Mouse (Mus musculus) hindbrain, embryonic 16.5 days (tissue): ENCODE measurements around the gene Smoc1. TPM values are rescaled to one million over a fixed set of nuclear protein-coding genes. Genes with fewer than 3 reads are reported as not detected.

Source experiments
- ATAC-seq: fragments of 200-750 bp; cut with Nextera tagmentation; 2 replicates; pipeline ENCODE4 v1.8.0; 2017; ENCODE audit warnings: moderate TSS enrichment, moderate library complexity
- H3K27ac ChIP-seq: fragments of 300-500 bp; sonication (generic); 2 replicates; pipeline ENCODE4 v1.5.1; 2014; ENCODE audit warnings: low read depth, mild to moderate bottlenecking, control low read depth, low read length, moderate library complexity
- H3K27me3 ChIP-seq: fragments of 300-500 bp; sonication (generic); replicated peaks from 2 replicates; pipeline ENCODE4 v1.6.1; 2014; ENCODE audit warnings: low read length; ENCODE audit not compliant: control insufficient read depth, insufficient read depth
- H3K36me3 ChIP-seq: fragments of 300-500 bp; sonication (generic); 2 replicates; pipeline ENCODE4 v1.6.1; 2014; ENCODE audit warnings: mild to moderate bottlenecking, low read length, moderate library complexity, mixed read lengths; ENCODE audit not compliant: control insufficient read depth, insufficient read depth
- H3K4me1 ChIP-seq: fragments of 300-500 bp; sonication (generic); 2 replicates; pipeline ENCODE4 v1.6.1; 2014; ENCODE audit warnings: low read depth, low read length; ENCODE audit not compliant: control insufficient read depth, insufficient read depth
- H3K4me2 ChIP-seq: fragments of 300-500 bp; sonication (generic); 2 replicates; pipeline ENCODE4 v1.6.1; 2014; ENCODE audit warnings: mild to moderate bottlenecking, low read length, control low read depth, moderate library complexity
- H3K4me3 ChIP-seq: fragments of 300-500 bp; sonication (generic); 2 replicates; pipeline ENCODE4 v1.5.1; 2014; ENCODE audit warnings: mild to moderate bottlenecking, low read length, control low read depth, moderate library complexity
- H3K9ac ChIP-seq: fragments of 300-500 bp; sonication (generic); 2 replicates; pipeline ENCODE4 v1.6.1; 2014; ENCODE audit warnings: low read depth, mild to moderate bottlenecking, control low read depth, low read length, moderate library complexity
- H3K9me3 ChIP-seq: fragments of 300-500 bp; sonication (generic); 2 replicates; pipeline ENCODE4 v1.6.1; 2014; ENCODE audit warnings: mild to moderate bottlenecking, low read length, moderate library complexity; ENCODE audit not compliant: control insufficient read depth
- WGBS: fragments of 180-500 bp; shearing (Covaris S2); extraction: QIAGEN DNeasy Blood & Tissue Kit; methylation state at CpG from one replicate; pipeline ENCODE4 v1.1.7; 2014; 5-methylcytosine and 5-hydroxymethylcytosine counted together
- polyA plus RNA-seq: library from polyadenylated mRNA; unstranded; fragments of >200 nt; fragmentation: Nextera tagmentation; extraction: Ambion mirVana; gene quantifications from 2 replicates; pipeline ENCODE4 v1.2.1, GENCODE M21; 2015

The Smoc1 gene
- polyA plus RNA-seq, 1 experiment from 2014 or later, result 34.3 TPM

DNA sequence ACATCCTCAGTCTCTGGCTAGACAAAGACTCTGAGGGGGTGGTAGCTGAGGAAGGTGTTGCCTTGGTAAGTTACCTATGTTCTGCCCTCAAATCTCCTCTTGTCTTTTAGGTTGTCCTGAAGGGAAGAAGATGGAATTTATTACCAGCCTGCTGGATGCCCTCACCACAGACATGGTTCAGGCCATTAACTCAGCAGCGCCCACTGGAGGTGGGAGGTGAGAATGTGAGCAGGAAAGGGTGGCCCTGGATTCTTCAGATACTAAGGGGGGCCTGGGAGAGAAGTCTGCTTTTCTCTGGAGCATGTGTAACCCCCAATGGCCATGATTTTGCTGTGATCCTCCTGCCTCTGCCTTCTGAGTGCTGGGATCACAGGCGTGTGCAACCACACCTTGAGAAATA is 143.5 kb downstream of the Smoc1 start:
- Histone ChIP-seq H3K4me1 (peaks cover 13% of the 10 kb centered on the region), H3K9ac (no peak overlapping the region), H3K27ac (no peak overlapping the region), H3K9me3 (no peaks in the 10 kb centered on the region), H3K27me3 (no peaks in the 10 kb centered on the region), H3K4me2 (no peak overlapping the region), H3K4me3 (no peak overlapping the region), H3K36me3 (no peaks in the 10 kb centered on the region)
- WGBS, result 85% methylated on average over 2 of the region's 2 CpGs
- ATAC-seq, result no peak

DNA sequence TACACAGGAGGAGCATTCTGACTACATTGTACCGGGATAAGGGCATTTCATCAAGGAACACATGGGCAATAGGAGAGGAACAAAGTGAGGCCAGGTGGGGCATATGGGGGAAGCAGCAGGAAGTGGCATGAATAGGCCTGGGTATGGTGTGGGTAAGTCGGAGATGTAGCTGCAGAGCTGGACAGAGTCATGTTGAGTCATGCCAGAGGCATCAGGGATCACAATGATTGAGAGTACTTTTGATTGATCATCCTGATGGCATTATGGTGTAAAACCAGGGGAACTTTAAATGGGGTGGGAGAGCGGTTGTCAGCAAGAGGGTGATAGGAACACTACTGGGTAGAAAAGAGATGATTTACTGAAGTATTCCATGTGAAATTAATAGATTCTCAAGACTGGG is 146.4 kb downstream of the Smoc1 start:
- 88% methylated on average over 3 of the region's 3 CpGs for WGBS
- Histone ChIP-seq H3K4me3 (no peak overlapping the region), H3K9ac (no peak overlapping the region), H3K4me2 (no peak overlapping the region), H3K9me3 (no peaks in the 10 kb centered on the region), H3K27me3 (no peaks in the 10 kb centered on the region), H3K36me3 (no peaks in the 10 kb centered on the region), H3K27ac (no peak overlapping the region), H3K4me1 (no peaks in the 10 kb centered on the region)
- ATAC-seq, result no peak

DNA sequence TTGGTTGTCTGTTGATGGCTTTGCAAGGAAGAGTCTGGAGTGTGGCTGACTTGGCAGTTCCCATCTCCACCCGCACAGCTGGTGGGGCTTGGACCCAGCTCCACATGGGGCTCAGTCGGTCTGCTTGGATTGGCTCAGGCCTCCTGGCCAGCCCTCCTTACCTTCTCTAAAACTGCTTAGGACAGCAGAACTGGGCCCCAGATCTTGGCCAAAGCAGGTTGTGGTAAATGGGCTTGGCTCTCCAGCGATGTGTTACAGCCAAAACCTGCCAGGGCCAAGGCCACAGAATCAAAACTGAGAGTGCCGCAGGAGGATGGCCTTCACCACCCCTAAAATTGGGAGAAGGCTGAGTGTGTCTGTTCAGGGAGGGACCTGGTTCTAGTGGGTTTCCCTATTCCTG is 147.3 kb downstream of the Smoc1 start:
- Histone ChIP-seq H3K4me2 (no peak overlapping the region), H3K36me3 (no peaks in the 10 kb centered on the region), H3K9me3 (no peaks in the 10 kb centered on the region), H3K27me3 (no peaks in the 10 kb centered on the region), H3K27ac (no peak overlapping the region), H3K9ac (no peak overlapping the region), H3K4me3 (no peak overlapping the region), H3K4me1 (no peaks in the 10 kb centered on the region)
- WGBS, result 89% methylated on average over 4 of the region's 4 CpGs
- ATAC-seq, result no peak

DNA sequence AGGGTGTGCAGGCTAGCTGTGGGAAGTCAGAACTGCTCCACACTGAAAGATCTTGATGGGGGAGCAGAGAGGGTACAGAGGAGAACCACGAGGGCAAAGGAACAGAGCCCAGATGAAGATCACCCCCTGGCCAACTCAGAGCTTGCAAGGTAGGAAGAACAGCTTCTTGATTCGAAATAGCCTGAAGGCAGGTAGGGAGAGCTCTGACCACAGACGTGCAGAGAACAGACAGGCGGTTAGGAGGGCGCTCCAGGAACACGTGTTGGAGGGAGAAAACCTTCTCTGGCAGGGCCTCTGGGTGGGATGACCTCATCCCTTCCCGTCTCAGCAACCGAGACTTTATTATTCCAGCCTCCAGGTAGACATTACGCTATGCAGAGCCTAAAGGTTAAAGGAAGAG is 148.6 kb downstream of the Smoc1 start:
- Histone ChIP-seq H3K4me3 (no peak overlapping the region), H3K36me3 (no peaks in the 10 kb centered on the region), H3K27me3 (no peaks in the 10 kb centered on the region), H3K27ac (no peak overlapping the region), H3K9me3 (no peaks in the 10 kb centered on the region), H3K4me2 (no peak overlapping the region), H3K4me1 (no peaks in the 10 kb centered on the region), H3K9ac (no peak overlapping the region)
- WGBS, result 66% methylated on average over 9 of the region's 9 CpGs
- no peak for ATAC-seq

DNA sequence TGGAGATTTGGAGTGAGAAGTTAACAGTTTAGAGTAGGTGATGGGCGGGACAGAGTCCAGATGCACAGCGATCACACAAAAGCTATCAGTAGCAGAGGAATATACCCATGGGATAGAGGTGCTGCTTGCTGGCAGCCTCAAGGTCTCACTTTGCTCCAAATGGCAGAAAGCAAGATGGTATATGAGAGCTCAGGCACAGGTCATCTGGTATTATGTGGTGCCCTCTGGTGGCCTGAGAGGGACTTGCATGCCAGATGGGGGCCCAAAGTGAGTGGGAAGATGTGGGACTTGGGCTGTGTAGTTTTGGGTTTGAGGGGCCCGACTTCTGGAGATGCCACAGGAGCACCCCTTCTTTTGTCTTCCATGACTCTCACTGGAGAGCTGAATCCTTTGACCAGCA is 155.5 kb downstream of the Smoc1 start:
- Histone ChIP-seq H3K27me3 (no peaks in the 10 kb centered on the region), H3K36me3 (no peaks in the 10 kb centered on the region), H3K27ac (no peak overlapping the region), H3K4me1 (no peaks in the 10 kb centered on the region), H3K9ac (no peak overlapping the region), H3K4me2 (no peak overlapping the region), H3K4me3 (no peak overlapping the region), H3K9me3 (no peaks in the 10 kb centered on the region)
- ATAC-seq, result no peak
- WGBS, result 59% methylated on average over 3 of the region's 3 CpGs

DNA sequence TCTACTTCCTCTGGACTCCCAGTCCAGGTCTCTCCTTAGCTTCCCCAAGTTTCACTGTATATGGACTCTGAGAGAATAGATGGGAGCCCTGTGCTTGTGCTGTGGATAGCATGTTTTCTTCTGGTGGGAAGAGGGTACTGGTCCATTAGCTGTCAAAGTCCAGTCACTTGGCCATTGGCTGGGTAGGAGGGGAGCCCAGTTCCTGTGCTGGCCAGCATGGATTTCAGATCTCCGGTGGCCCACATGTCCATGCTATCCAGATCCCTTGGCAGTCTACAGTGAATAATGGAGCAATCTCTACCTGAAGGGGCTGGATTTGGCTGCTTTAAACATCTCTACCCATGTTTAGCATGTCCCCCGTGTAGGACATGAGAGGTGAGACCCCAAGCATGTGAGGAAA is 158.4 kb downstream of the Smoc1 start:
- Histone ChIP-seq H3K27ac (no peak overlapping the region), H3K9ac (no peak overlapping the region), H3K36me3 (no peaks in the 10 kb centered on the region), H3K27me3 (no peaks in the 10 kb centered on the region), H3K4me2 (no peak overlapping the region), H3K4me1 (no peaks in the 10 kb centered on the region), H3K9me3 (no peaks in the 10 kb centered on the region), H3K4me3 (no peak overlapping the region)
- WGBS, result 97% methylated on average over 2 of the region's 2 CpGs
- no peak for ATAC-seq

DNA sequence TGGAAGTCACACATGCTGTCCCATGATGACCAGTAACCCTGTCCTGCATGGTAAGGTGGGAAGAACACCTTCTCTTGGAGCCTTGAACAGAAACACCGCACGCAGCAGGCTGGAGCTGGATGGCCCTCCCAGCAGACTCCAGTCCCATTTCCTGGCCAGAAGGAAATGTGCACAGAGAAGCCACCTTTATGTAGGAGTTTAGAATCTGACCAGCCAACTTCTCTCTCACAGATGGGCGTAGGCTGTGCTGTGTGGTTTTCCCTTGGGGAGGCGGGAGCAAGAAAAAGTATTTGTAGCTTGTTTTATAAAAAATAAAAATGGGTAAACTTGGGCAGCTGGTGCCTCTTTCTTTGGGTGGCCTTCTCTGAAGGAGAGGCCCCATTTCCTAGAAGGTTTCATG is 159.5 kb downstream of the Smoc1 start:
- no peak overlapping the region for H3K4me3 ChIP-seq
- no peaks in the 10 kb centered on the region for H3K36me3 ChIP-seq
- H3K9me3 ChIP-seq, result no peaks in the 10 kb centered on the region
- H3K27ac ChIP-seq, result no peak overlapping the region
- H3K9ac ChIP-seq, result no peak overlapping the region
- WGBS, result 92% methylated on average over 4 of the region's 4 CpGs
- H3K4me2 ChIP-seq, result no peak overlapping the region
- no peak for ATAC-seq
- no peaks in the 10 kb centered on the region for H3K27me3 ChIP-seq
- H3K4me1 ChIP-seq, result no peaks in the 10 kb centered on the region

DNA sequence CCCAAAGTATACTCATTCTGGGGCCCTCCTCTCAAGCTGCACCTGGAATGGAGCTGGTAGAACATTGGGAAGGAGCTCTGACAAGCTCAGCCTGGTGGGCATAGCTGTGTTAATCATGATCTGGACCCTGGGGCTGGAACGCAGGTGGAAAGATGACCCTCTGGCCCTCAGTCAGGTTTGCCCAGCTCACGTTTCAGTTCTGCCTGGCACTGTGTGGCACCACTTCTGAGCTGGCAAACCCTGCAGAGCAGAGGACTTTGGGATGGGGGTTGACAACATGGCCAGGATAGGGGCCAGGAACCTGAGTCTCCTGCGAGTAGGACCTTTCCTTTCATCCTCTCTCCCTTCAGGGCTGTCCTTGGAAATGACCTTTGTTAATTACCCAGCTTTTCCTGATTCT is 160.1 kb downstream of the Smoc1 start:
- Histone ChIP-seq H3K4me1 (no peaks in the 10 kb centered on the region), H3K9ac (no peak overlapping the region), H3K36me3 (no peaks in the 10 kb centered on the region), H3K4me3 (no peak overlapping the region), H3K27ac (no peak overlapping the region), H3K27me3 (no peaks in the 10 kb centered on the region), H3K4me2 (no peak overlapping the region), H3K9me3 (no peaks in the 10 kb centered on the region)
- ATAC-seq, result no peak
- WGBS, result 89% methylated on average over 3 of the region's 3 CpGs

DNA sequence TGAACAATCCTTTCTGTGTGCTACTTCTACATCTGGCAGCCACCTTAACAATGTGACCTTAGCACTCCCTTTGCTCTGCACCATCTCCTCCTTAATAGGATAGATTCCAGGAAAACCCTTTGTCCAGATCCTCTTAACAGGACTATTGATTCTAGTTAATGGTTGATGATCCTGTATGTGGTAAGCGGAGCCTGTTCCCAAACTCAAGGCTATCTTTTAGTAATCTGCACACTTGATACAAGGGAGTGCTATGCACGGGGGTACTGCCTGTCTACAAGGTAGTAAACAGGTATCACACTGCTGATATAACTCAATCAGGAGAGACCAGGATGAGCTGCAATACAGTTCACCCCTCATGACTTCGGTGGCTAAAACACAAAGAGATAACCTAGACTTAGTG is 161.8 kb downstream of the Smoc1 start:
- Histone ChIP-seq H3K4me2 (no peak overlapping the region), H3K4me3 (no peak overlapping the region), H3K4me1 (no peaks in the 10 kb centered on the region), H3K9me3 (no peaks in the 10 kb centered on the region), H3K36me3 (no peaks in the 10 kb centered on the region), H3K27me3 (no peaks in the 10 kb centered on the region), H3K9ac (no peak overlapping the region), H3K27ac (no peak overlapping the region)
- ATAC-seq, result no peak
- 83% methylated on average over 3 of the region's 3 CpGs for WGBS

DNA sequence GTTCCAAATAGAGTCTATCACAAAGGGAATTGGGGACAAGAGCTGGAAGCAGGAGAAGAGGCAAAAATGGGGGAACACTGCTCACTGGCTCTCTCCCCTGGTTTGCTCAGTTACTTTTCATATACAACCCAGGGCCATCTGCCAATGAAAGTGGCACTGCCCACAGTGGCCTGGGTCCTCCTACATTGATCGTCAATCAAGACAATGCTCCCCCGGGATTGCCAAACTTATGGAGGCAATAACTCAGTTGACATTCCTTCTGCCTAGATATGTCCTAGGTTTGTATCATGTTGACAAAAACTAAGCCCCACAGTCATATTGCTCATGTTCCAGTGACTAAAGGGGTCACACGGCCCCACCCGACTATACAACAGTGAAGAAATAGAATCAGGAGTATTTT is 162.4 kb downstream of the Smoc1 start:
- Histone ChIP-seq H3K9ac (no peak overlapping the region), H3K27ac (no peak overlapping the region), H3K9me3 (no peaks in the 10 kb centered on the region), H3K4me1 (no peaks in the 10 kb centered on the region), H3K4me3 (no peak overlapping the region), H3K27me3 (no peaks in the 10 kb centered on the region), H3K36me3 (no peaks in the 10 kb centered on the region), H3K4me2 (no peak overlapping the region)
- ATAC-seq, result no peak
- 92% methylated on average over 4 of the region's 4 CpGs for WGBS
